Mouse (Mus musculus): ENCODE results near the gene Cd2. TPM values are rescaled to one million over a fixed set of nuclear protein-coding genes. Genes with fewer than 3 reads are reported as not detected.

The Cd2 gene
- polyA plus RNA-seq, 1 experiment from 2014 or later, result 2.2 TPM

DNA sequence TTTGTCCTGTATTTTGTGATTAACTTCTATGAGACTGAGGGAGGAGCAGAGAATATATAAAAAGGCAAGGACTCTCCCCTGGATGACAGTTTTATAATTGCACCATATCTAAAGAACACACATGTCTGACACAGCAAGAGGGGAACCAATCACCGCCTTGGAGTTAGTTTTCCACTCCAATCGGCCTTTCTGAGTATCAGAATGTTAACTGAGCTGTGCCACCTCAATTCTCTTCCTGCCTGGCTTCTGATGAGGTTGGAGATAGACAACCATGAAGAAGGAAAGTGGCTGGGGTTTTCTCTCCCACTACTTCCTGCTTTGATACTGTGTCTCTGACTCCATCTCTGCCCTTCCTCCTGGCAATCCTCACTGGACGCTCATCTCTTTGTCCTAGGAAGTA is 42.5 kb downstream of the Cd2 start:
- Histone ChIP-seq H3K9ac (replicated peaks; ENCODE audit: low read depth) (no peak overlapping the region), H3K36me3 (ENCODE audit: insufficient read depth, low read length) (no peaks in the 10 kb centered on the region), H3K4me3 (ENCODE audit: low read depth, low read length) (no peak overlapping the region), H3K9me3 (ENCODE audit: low read length) (no peaks in the 10 kb centered on the region), H3K27ac (ENCODE audit: low read length) (no peak overlapping the region), H3K4me2 (replicated peaks; ENCODE audit: low read depth, low read length) (no peak overlapping the region), H3K4me1 (ENCODE audit: insufficient read depth, low read depth, low read length) (no peaks in the 10 kb centered on the region), H3K27me3 (replicated peaks; ENCODE audit: insufficient read depth, low read length) (no peaks in the 10 kb centered on the region)
- TF ChIP-seq CTCF (IDR thresholded peaks at IDR 0.05) (no peak), EP300 (IDR thresholded peaks at IDR 0.05) (no peak)
- no peak for DNase-seq (ENCODE audit: low spot score)
- whole genome bisulfite sequencing, result 78% methylated on average over 3 of the region's 3 CpGs
- ATAC-seq, result no peak

GRCm38 (mm10) chr3:101243002-101243401 is 44.7 kb downstream of the Cd2 start:
- no peak overlapping the region for H3K4me3 ChIP-seq (ENCODE audit: low read depth, low read length)
- no peaks in the 10 kb centered on the region for H3K36me3 ChIP-seq (ENCODE audit: insufficient read depth, low read length)
- ATAC-seq, result no peak
- H3K4me2 ChIP-seq (replicated peaks; ENCODE audit: low read depth, low read length), result no peak overlapping the region
- no peak for DNase-seq (ENCODE audit: low spot score)
- H3K4me1 ChIP-seq (ENCODE audit: insufficient read depth, low read depth, low read length), result no peaks in the 10 kb centered on the region
- H3K27ac ChIP-seq (ENCODE audit: low read length), result no peak overlapping the region
- no peaks in the 10 kb centered on the region for H3K27me3 ChIP-seq (replicated peaks; ENCODE audit: insufficient read depth, low read length)
- no peak overlapping the region for H3K9ac ChIP-seq (replicated peaks; ENCODE audit: low read depth)
- no peaks in the 10 kb centered on the region for H3K9me3 ChIP-seq (ENCODE audit: low read length)
- TF ChIP-seq EP300 (IDR thresholded peaks at IDR 0.05), result no peak
- TF ChIP-seq CTCF (IDR thresholded peaks at IDR 0.05), result no peak
- WGBS, result 89% methylated on average over 2 of the region's 2 CpGs

DNA sequence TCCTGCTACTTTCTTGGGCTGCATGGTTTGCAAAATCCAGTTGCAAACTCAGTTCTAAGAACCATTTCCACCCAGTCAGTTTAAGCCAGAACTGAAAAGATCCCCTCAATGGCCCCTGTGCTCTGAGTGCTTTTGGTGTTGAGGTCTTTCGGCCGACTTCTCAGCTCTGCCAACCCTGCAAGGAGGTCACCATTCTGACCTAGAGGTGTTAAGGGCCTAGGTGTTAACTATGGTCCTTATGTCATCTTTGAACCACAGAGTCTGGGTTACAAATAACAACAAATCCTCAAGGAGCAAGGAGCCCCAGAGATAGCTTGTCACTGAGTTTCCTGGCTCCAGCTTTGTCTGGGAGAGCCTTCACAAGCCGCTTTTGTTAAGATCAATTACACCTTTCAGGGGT is 45.9 kb downstream of the Cd2 start:
- H3K4me1 ChIP-seq (ENCODE audit: insufficient read depth, low read depth, low read length), result no peaks in the 10 kb centered on the region
- H3K36me3 ChIP-seq (ENCODE audit: insufficient read depth, low read length), result no peaks in the 10 kb centered on the region
- WGBS, result 62% methylated on average over 3 of the region's 3 CpGs
- no peak overlapping the region for H3K27ac ChIP-seq (ENCODE audit: low read length)
- no peak for TF ChIP-seq CTCF (IDR thresholded peaks at IDR 0.05)
- no peak for TF ChIP-seq EP300 (IDR thresholded peaks at IDR 0.05)
- DNase-seq (ENCODE audit: low spot score), result no peak
- H3K9me3 ChIP-seq (ENCODE audit: low read length), result no peaks in the 10 kb centered on the region
- H3K27me3 ChIP-seq (replicated peaks; ENCODE audit: insufficient read depth, low read length), result no peaks in the 10 kb centered on the region
- no peak for ATAC-seq
- no peak overlapping the region for H3K9ac ChIP-seq (replicated peaks; ENCODE audit: low read depth)
- no peak overlapping the region for H3K4me3 ChIP-seq (ENCODE audit: low read depth, low read length)
- H3K4me2 ChIP-seq (replicated peaks; ENCODE audit: low read depth, low read length), result no peak overlapping the region

DNA sequence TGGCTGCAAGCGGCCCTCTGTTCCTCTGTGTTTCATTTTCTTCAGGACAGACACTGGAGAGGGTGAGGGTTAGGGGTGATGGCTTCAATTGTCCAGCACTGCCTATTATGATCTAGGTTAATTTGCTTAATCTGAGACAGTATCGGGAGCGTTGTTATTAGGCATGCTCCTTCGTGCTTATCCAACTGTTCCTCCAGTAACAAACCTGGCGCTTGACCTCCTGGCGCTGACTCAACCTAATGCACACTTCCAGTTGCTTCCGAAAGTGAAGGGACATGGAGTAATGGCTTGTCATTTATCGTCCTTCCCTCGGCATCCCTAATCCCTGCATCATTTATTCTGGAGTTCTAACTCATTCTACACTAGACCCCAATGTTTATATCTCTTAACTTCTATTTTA is 46.9 kb downstream of the Cd2 start:
- no peaks in the 10 kb centered on the region for H3K9me3 ChIP-seq (ENCODE audit: low read length)
- ATAC-seq (no peak), DNase-seq (ENCODE audit: low spot score) (no peak)
- WGBS, result 75% methylated on average over 9 of the region's 9 CpGs
- no peak overlapping the region for H3K9ac ChIP-seq (replicated peaks; ENCODE audit: low read depth)
- no peaks in the 10 kb centered on the region for H3K4me1 ChIP-seq (ENCODE audit: insufficient read depth, low read depth, low read length)
- no peak overlapping the region for H3K4me3 ChIP-seq (ENCODE audit: low read depth, low read length)
- TF ChIP-seq CTCF (IDR thresholded peaks at IDR 0.05) (no peak), EP300 (IDR thresholded peaks at IDR 0.05) (no peak)
- H3K36me3 ChIP-seq (ENCODE audit: insufficient read depth, low read length), result no peaks in the 10 kb centered on the region
- no peaks in the 10 kb centered on the region for H3K27me3 ChIP-seq (replicated peaks; ENCODE audit: insufficient read depth, low read length)
- H3K4me2 ChIP-seq (replicated peaks; ENCODE audit: low read depth, low read length), result no peak overlapping the region
- no peak overlapping the region for H3K27ac ChIP-seq (ENCODE audit: low read length)

GRCm38 (mm10) chr3:101239236-101239635 is 48.5 kb downstream of the Cd2 start:
- Histone ChIP-seq H3K27me3 (replicated peaks; ENCODE audit: insufficient read depth, low read length) (no peaks in the 10 kb centered on the region), H3K9me3 (ENCODE audit: low read length) (no peaks in the 10 kb centered on the region), H3K4me1 (ENCODE audit: insufficient read depth, low read depth, low read length) (no peaks in the 10 kb centered on the region), H3K9ac (replicated peaks; ENCODE audit: low read depth) (no peak overlapping the region), H3K27ac (ENCODE audit: low read length) (no peak overlapping the region), H3K4me3 (ENCODE audit: low read depth, low read length) (no peak overlapping the region), H3K36me3 (ENCODE audit: insufficient read depth, low read length) (no peaks in the 10 kb centered on the region), H3K4me2 (replicated peaks; ENCODE audit: low read depth, low read length) (no peak overlapping the region)
- DNase-seq (ENCODE audit: low spot score) (no peak), ATAC-seq (no peak)
- WGBS, result 68% methylated on average over 4 of the region's 4 CpGs
- TF ChIP-seq EP300 (IDR thresholded peaks at IDR 0.05) (no peak), CTCF (IDR thresholded peaks at IDR 0.05) (no peak)

GRCm38 (mm10) chr3:101238695-101239094 is 49.0 kb downstream of the Cd2 start:
- no peaks in the 10 kb centered on the region for H3K4me1 ChIP-seq (ENCODE audit: insufficient read depth, low read depth, low read length)
- no peaks in the 10 kb centered on the region for H3K27me3 ChIP-seq (replicated peaks; ENCODE audit: insufficient read depth, low read length)
- H3K9ac ChIP-seq (replicated peaks; ENCODE audit: low read depth), result no peak overlapping the region
- TF ChIP-seq EP300 (IDR thresholded peaks at IDR 0.05) (no peak), CTCF (IDR thresholded peaks at IDR 0.05) (no peak)
- no peak overlapping the region for H3K4me3 ChIP-seq (ENCODE audit: low read depth, low read length)
- no peak for ATAC-seq
- DNase-seq (ENCODE audit: low spot score), result no peak
- H3K4me2 ChIP-seq (replicated peaks; ENCODE audit: low read depth, low read length), result no peak overlapping the region
- WGBS, result 59% methylated on average over 6 of the region's 6 CpGs
- no peaks in the 10 kb centered on the region for H3K9me3 ChIP-seq (ENCODE audit: low read length)
- no peak overlapping the region for H3K27ac ChIP-seq (ENCODE audit: low read length)
- H3K36me3 ChIP-seq (ENCODE audit: insufficient read depth, low read length), result no peaks in the 10 kb centered on the region
